Mouse (Mus musculus): ENCODE data around the gene Hdac8. TPM values are rescaled to one million over a fixed set of nuclear protein-coding genes. Genes with fewer than 3 reads are reported as not detected.

The Hdac8 gene
- polyA plus RNA-seq, 1 experiment from 2014 or later = 9.4 TPM

DNA sequence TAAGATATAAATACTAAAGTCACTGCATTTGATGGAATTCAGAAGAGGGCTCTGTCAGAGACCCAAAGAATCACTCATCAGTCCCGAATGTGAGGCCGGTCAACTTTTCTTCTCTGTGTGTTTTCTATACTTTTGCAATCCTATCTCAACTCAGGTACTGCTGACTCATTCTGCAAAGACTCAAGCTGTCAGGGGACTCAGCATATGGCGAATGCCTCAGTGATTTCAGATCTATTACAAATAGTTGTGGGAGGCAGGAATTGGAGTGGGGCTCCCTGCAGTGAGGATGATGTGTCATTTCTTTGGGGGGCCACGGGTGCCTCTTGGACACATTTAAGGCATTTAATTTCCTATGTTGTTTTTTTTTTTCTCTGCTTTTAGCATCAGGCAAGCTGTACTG is 88.8 kb downstream of the Hdac8 start:
- peaks cover 3% of the 10 kb centered on the region; the same call in 1 of the 2 replicates for H3K4me1 ChIP-seq
- 73% methylated on average over 4 of the region's 4 CpGs for WGBS
- no peak overlapping the region for H3K4me2 ChIP-seq
- H3K36me3 ChIP-seq (replicated peaks) = no peaks in the 10 kb centered on the region
- no peaks in the 10 kb centered on the region for H3K9me3 ChIP-seq
- H3K4me3 ChIP-seq (replicated peaks) = no peak overlapping the region
- ATAC-seq (ENCODE audit: low FRiP score) = no peak
- H3K27me3 ChIP-seq = peaks cover 30% of the 10 kb centered on the region
- H3K27ac ChIP-seq = no peak overlapping the region
- H3K9ac ChIP-seq = no peak overlapping the region

DNA sequence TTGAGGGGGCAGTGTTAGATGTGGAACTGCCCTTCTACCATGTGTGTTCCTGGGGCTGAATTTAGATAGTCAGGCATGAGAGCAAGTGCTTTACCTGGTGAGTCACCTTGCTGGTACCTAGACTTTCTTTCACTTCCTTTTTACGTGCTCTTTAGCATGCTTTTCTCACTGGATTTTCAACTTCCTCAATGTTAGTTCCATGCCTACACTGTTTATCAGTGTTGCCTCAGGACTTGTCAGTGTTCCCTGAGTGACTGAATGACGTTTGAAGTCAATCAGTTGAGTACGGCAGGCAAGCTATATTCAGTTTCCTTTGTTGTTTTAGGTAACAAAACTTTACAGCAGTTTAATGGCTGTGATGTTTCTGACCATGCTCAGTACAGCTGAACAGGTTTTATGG is 120.4 kb downstream of the Hdac8 start:
- 79% methylated on average over 3 of the region's 3 CpGs for WGBS
- Histone ChIP-seq H3K27me3 (peaks cover 22% of the 10 kb centered on the region), H3K4me1 (no peaks in the 10 kb centered on the region), H3K9me3 (no peaks in the 10 kb centered on the region), H3K9ac (no peak overlapping the region), H3K4me2 (no peak overlapping the region), H3K27ac (no peak overlapping the region), H3K36me3 (replicated peaks) (no peaks in the 10 kb centered on the region), H3K4me3 (replicated peaks) (no peak overlapping the region)
- ATAC-seq (ENCODE audit: low FRiP score) = no peak

DNA sequence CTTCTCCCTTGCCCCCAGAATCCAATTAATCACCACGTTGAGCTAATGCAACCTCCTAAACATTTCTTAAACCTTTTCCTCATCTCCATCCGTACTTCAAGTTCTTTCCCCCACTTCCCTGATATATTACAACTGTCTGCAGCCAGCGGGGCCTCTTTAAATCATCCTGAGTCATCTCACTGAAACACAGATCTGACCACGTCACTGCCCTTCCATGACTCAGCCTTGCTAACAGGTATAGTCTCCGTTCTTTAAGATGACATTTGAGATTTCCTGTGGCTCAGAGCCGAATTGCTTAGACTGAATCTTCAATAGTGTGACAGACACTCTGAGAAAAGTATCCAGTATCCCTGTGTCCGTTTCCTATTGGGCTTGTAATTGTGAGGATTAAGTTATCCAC is 122.0 kb downstream of the Hdac8 start:
- no peak overlapping the region for H3K27ac ChIP-seq
- 69% methylated on average over 7 of the region's 7 CpGs for WGBS
- H3K9ac ChIP-seq = no peak overlapping the region
- no peak overlapping the region for H3K4me2 ChIP-seq
- H3K4me3 ChIP-seq (replicated peaks) = no peak overlapping the region
- no peak for ATAC-seq (ENCODE audit: low FRiP score)
- H3K9me3 ChIP-seq = no peaks in the 10 kb centered on the region
- no peaks in the 10 kb centered on the region for H3K4me1 ChIP-seq
- no peaks in the 10 kb centered on the region for H3K36me3 ChIP-seq (replicated peaks)
- peaks cover 22% of the 10 kb centered on the region for H3K27me3 ChIP-seq

DNA sequence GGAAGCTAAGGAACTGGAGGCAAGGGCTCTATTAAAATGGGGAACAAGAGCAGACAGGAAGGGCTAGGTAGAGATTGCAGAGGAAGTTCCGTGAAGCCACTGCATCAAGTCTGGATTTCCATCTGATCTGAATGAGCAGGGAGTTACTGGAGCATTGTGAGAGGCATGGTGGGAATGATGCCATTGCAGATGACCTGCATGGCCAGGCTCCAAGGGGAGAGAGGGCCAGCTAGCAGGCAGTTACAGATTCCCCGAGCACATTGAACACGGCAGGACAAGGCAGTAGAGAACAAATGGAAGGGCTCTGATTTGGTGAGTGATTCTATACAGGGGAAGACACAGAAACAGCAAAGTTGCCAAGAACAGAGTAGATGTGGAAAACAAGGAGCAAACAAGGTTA is 138.6 kb downstream of the Hdac8 start:
- H3K9ac ChIP-seq = no peak overlapping the region
- 93% methylated on average over 3 of the region's 3 CpGs for WGBS
- H3K4me1 ChIP-seq = no peaks in the 10 kb centered on the region
- H3K9me3 ChIP-seq = no peaks in the 10 kb centered on the region
- no peaks in the 10 kb centered on the region for H3K36me3 ChIP-seq (replicated peaks)
- H3K27me3 ChIP-seq = peaks cover 24% of the 10 kb centered on the region
- H3K4me3 ChIP-seq (replicated peaks) = no peak overlapping the region
- H3K4me2 ChIP-seq = no peak overlapping the region
- no peak for ATAC-seq (ENCODE audit: low FRiP score)
- no peak overlapping the region for H3K27ac ChIP-seq

DNA sequence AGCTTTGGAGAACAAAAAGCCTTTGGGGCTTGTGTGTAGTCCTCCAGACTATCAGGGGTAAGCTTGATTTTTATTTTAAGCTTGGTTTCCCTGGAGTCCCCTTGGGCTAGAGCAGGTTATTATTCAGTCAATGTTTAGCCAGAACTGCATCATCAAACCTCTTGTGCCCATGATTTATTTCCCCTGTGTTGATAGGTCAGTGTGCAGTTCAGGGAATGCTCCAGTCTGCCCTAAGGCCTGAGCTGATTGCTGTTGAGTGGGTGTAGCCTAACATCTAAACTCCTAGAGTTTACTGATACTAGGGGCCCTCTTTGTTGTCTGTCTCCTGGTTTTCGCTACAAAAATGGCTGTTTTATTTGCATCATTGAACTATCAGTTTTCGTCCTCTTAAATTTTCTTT is 142.9 kb downstream of the Hdac8 start:
- H3K4me1 ChIP-seq = no peaks in the 10 kb centered on the region
- H3K4me3 ChIP-seq (replicated peaks) = no peak overlapping the region
- H3K4me2 ChIP-seq = no peak overlapping the region
- 90% methylated on average over 2 of the region's 2 CpGs for WGBS
- no peak overlapping the region for H3K9ac ChIP-seq
- peaks cover 4% of the 10 kb centered on the region; the same call in 1 of the 2 replicates for H3K27me3 ChIP-seq
- no peaks in the 10 kb centered on the region for H3K36me3 ChIP-seq (replicated peaks)
- no peak overlapping the region for H3K27ac ChIP-seq
- no peak for ATAC-seq (ENCODE audit: low FRiP score)
- H3K9me3 ChIP-seq = no peaks in the 10 kb centered on the region

DNA sequence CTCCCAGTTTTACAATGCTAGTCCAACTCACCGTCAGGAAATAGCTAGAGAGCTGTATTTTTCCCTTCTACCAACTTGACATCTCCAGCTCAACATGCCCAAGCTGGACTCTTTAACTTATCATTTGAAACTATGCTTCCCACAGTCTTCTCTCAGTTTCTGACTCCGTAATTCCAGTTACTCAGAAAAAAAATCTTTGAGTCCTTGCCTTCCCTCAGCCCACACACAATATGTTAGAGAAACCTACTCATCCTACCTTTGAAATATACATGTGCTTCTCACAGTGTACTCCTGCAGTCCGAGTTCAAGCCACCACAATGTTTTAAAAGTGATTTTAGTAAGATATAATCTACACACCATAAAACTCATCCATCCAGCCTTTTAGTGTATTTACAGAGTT is 151.7 kb downstream of the Hdac8 start:
- H3K4me3 ChIP-seq (replicated peaks) = no peak overlapping the region
- H3K27me3 ChIP-seq = peaks cover 25% of the 10 kb centered on the region
- H3K27ac ChIP-seq = no peak overlapping the region
- no peaks in the 10 kb centered on the region for H3K9me3 ChIP-seq
- H3K9ac ChIP-seq = no peak overlapping the region
- H3K4me1 ChIP-seq = no peaks in the 10 kb centered on the region; the same call in 1 of the 2 replicates
- no peak for ATAC-seq (ENCODE audit: low FRiP score)
- no peaks in the 10 kb centered on the region for H3K36me3 ChIP-seq (replicated peaks)
- no peak overlapping the region for H3K4me2 ChIP-seq
- WGBS = 85% methylated on average over 3 of the region's 3 CpGs

DNA sequence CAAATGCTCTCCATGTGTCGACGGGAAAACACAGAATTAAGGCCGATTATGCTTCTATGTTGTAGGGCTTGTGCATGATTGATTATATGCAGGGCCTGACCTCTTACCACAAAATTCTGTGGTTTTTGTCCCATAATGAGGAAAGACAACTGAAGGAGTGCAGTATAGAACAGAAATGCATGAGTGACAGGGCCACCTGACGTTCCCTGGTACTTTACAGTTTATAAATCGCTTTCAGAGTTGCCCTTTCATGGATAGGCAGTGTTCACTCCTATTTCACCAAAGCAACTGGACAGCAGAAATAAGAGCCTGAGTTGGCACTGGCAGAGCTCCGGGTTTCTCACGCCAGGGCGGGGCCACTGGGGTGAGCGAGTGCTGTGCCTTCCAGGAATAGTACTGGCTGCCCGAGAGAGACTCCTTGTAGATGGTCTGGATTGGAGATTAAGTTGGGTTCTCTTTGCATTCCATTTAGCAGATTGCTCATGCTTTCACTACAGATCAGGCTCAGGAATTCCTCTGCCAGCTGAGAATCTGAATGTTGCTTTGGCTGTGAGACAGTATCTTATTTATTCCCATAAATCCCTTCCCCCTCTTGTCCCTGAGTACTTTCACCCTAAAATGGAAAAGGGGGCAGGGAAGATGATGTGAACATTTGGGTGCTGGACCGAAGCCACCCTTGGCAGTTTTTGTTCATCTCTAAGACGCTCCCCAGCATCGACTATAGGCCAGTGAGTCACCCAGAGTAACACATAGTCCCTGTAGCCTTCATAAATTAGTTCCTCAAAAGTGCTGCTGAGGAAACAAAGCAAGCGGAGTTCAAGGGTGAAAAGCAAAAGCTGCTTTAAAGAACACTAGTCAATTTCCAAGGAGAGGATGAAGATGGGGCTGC is 155.1 kb downstream of the Hdac8 start:
- H3K36me3 ChIP-seq (replicated peaks) = no peaks in the 10 kb centered on the region
- peaks cover 36% of the 10 kb centered on the region for H3K27me3 ChIP-seq
- H3K9me3 ChIP-seq = no peaks in the 10 kb centered on the region
- H3K4me1 ChIP-seq = no peaks in the 10 kb centered on the region; the same call in 1 of the 2 replicates
- no peak for ATAC-seq (ENCODE audit: low FRiP score)
- H3K9ac ChIP-seq = no peak overlapping the region
- no peak overlapping the region for H3K4me2 ChIP-seq
- no peak overlapping the region for H3K27ac ChIP-seq
- H3K4me3 ChIP-seq (replicated peaks) = no peak overlapping the region
- WGBS = 74% methylated on average over 14 of the region's 14 CpGs

DNA sequence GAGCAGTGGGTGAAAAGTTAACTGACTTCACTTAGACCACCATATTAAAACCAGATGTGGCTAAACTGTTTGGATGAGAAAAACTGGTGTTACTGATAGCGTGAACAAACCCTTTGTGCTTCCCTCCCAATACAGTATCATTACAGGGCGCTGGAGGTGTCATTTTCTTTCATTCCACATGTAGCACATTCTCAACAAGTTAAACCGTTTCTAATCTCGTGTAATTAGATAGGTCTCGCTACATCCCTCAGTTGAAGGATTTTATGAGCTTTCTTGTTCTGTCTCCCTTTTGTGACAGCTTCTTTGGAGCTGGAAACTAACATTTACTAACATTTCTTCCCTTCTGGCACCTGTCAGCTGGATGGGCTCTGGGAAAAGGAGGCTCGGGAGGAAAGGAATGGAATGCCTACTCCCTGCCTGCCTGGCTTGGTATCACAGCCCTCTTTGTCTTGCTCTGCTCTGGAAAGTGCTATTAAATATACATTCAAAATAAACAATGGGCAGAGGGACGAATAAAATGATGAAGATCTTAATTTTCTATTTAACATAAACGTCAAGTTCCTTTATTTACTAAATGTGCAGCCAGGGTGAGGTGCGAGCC is 156.2 kb downstream of the Hdac8 start:
- H3K9ac ChIP-seq = no peak overlapping the region
- no peaks in the 10 kb centered on the region for H3K36me3 ChIP-seq (replicated peaks)
- no peak overlapping the region for H3K4me3 ChIP-seq (replicated peaks)
- no peak for ATAC-seq (ENCODE audit: low FRiP score)
- H3K4me2 ChIP-seq = no peak overlapping the region
- WGBS = 52% methylated on average over 9 of the region's 9 CpGs
- H3K4me1 ChIP-seq = no peaks in the 10 kb centered on the region; the same call in 1 of the 2 replicates
- peaks cover 34% of the 10 kb centered on the region for H3K27me3 ChIP-seq
- no peaks in the 10 kb centered on the region for H3K9me3 ChIP-seq
- H3K27ac ChIP-seq = no peak overlapping the region

DNA sequence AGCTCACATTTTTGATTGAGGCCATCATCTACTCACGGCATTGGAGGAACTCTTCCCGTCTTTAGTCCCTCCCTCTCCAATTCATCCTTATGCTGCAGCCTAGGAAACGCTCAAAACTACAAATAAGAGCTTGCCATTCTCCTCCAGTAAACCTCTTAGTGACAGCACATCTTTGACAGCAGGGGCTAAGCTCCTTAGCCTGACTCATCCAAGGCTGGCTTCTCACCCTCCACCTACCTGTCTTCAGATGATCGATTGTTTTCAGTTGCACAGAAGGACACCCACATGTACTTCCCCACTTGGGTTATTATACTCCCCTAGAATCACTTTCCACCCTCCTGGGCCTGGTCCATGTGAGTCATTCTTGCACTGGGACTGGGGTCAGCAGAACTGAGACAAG is 163.5 kb downstream of the Hdac8 start:
- Histone ChIP-seq H3K4me3 (replicated peaks) (no peak overlapping the region), H3K27me3 (peaks cover 25% of the 10 kb centered on the region), H3K9me3 (no peaks in the 10 kb centered on the region), H3K27ac (no peak overlapping the region), H3K36me3 (replicated peaks) (no peaks in the 10 kb centered on the region), H3K4me2 (no peak overlapping the region), H3K4me1 (no peaks in the 10 kb centered on the region), H3K9ac (no peak overlapping the region)
- ATAC-seq (ENCODE audit: low FRiP score) = no peak
- 70% methylated on average over 4 of the region's 4 CpGs for WGBS

DNA sequence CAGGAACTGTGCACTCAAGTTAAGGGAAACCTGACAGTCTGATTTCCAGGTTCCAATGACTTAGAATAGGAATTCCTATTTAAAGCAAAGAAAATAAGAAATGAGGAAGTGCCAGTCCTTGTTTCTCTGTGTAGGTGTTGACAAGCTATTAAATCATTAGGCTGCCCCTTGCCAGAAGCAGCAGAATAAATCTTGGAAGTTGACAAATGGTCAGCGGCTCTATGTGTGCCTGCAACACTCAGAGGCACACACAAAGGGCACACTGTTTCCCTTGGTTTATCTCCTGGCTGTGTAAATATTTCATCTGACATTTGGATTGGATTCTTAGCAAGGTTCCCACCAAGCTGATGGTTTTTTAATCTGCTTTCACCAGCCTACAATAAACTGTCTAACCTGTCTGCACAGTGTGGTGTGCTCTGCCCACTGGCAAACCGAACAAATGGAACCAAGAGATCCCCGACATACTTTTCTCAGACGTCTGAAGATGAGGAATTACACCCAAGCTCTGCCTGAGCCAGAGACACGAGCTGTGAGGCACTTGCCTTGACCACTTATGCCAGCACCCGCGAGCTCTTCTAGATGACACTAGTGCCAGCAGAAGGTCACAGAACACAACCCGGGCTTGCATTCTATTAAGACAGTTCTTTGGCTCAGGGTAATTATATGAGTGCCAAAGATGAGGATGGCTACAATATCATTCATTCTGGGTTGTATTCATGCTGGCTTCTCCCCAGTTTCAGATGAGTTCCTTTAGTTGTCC is 165.6 kb downstream of the Hdac8 start:
- H3K4me2 ChIP-seq = no peak overlapping the region
- H3K9me3 ChIP-seq = no peaks in the 10 kb centered on the region
- 85% methylated on average over 8 of the region's 8 CpGs for WGBS
- H3K27me3 ChIP-seq = peaks cover 21% of the 10 kb centered on the region
- no peak for ATAC-seq (ENCODE audit: low FRiP score)
- no peak overlapping the region for H3K27ac ChIP-seq
- H3K9ac ChIP-seq = no peak overlapping the region
- H3K4me3 ChIP-seq (replicated peaks) = no peak overlapping the region
- H3K36me3 ChIP-seq (replicated peaks) = no peaks in the 10 kb centered on the region
- H3K4me1 ChIP-seq = no peaks in the 10 kb centered on the region

DNA sequence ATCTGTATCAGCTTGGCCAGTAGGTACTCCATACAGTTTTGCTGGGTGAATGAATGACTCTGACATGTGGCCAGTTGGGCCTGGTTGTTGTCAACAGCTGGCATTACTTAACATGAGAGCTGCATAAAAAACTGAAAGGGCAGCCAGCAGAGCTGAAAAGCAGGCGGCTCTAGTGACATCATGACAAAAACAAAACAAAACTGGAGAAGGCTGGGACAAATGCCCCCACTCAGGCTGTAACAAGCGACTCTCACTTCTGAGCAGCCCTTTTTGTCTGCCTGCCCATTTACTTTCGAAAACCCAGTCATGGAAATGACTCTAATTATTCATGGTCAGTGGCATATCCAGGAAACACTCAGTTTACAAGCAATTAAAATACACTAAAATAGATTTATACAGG is 185.5 kb downstream of the Hdac8 start:
- Histone ChIP-seq H3K27me3 (peaks cover 20% of the 10 kb centered on the region), H3K36me3 (replicated peaks) (no peaks in the 10 kb centered on the region), H3K4me2 (no peak overlapping the region), H3K4me3 (replicated peaks) (no peak overlapping the region), H3K4me1 (no peaks in the 10 kb centered on the region), H3K9me3 (no peaks in the 10 kb centered on the region), H3K9ac (no peak overlapping the region), H3K27ac (no peak overlapping the region)
- WGBS = 44% methylated on average over 3 of the region's 3 CpGs
- no peak for ATAC-seq (ENCODE audit: low FRiP score)

DNA sequence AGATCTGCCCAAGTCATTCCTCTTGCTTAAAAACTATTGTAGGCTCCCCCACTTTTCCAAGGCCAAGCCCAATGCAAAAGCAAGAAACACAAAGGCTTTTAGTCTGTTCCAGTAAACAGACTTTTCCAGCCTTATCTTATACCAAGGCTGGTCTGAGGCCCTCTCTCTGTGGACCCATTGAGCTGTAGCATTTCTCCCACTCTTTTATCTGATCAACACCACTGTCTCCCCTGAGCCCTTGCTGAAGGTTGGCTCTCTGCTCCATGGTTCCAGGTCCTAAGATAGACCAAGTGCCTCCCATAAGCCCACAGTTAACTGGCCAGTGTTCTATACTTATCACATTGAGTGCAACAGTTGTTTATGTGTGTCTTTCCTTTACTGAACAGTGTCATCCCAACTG is 185.9 kb downstream of the Hdac8 start:
- Histone ChIP-seq H3K4me1 (no peaks in the 10 kb centered on the region), H3K4me2 (no peak overlapping the region), H3K36me3 (replicated peaks) (no peaks in the 10 kb centered on the region), H3K9me3 (no peaks in the 10 kb centered on the region), H3K4me3 (replicated peaks) (no peak overlapping the region), H3K27ac (no peak overlapping the region), H3K27me3 (peaks cover 20% of the 10 kb centered on the region), H3K9ac (no peak overlapping the region)
- no peak for ATAC-seq (ENCODE audit: low FRiP score)
